Comparison of ENCODE assay signal across 8 mouse cellular contexts in genomic region chr6:29178888-29179658, GRCm38 (mm10). TPM values are rescaled to one million over a fixed set of nuclear protein-coding genes. Genes with fewer than 3 reads are reported as not detected.
DNase-seq lines count a peak whose midpoint lies in the region; ATAC-seq lines count a peak whose summit lies in the region.

Gene Prrt4, minus strand, starts transcription at chr6:29179584.

- intact Hi-C loops in heart, postnatal 25 days (cut with DNase I): no loop called here

- 1% methylated on average over 73 of the region's 79 CpGs for WGBS in forebrain, embryonic 14.5 days
- under 1% methylated on average over 77 of the region's 79 CpGs for WGBS in liver, embryonic 16.5 days (ENCODE audit: insufficient replicate concordance)

- H3K4me1 ChIP-seq in forebrain, embryonic 14.5 days (ENCODE audit: control insufficient read depth, insufficient read depth, low read length): no peaks in the 10 kb centered on the region; the same call in 1 of the 2 replicates
- no peaks in the 10 kb centered on the region for H3K4me1 ChIP-seq in liver, embryonic 16.5 days (ENCODE audit: control insufficient read depth, low read depth, low read length)

- ATAC-seq in cerebellum, adult (ENCODE audit: insufficient number of reproducible peaks, low FRiP score, low TSS enrichment): peak; percentile 69
- ATAC-seq in forebrain, embryonic 14.5 days: peak; percentile 88
- ATAC-seq in liver, embryonic 16.5 days (ENCODE audit: low read depth): no peak

- H3K4me3 ChIP-seq in forebrain, embryonic 14.5 days (ENCODE audit: low read depth, low read length): peak within 1 kb of the TSS; percentile 58
- H3K4me3 ChIP-seq in liver, embryonic 16.5 days (ENCODE audit: low read depth, low read length): peak within 1 kb of the TSS; percentile 51

- peaks cover 6% of the 10 kb centered on the region; the same call in 1 of the 2 replicates for H3K27me3 ChIP-seq in forebrain, embryonic 14.5 days (replicated peaks; ENCODE audit: control insufficient read depth, insufficient read depth, low read length)
- H3K27me3 ChIP-seq in liver, embryonic 16.5 days (ENCODE audit: control insufficient read depth, insufficient read depth, low read depth, low read length): peaks cover 74% of the 10 kb centered on the region

- no peaks in the 10 kb centered on the region for H3K9me3 ChIP-seq in forebrain, embryonic 14.5 days (replicated peaks; ENCODE audit: control insufficient read depth, low read length)
- H3K9me3 ChIP-seq in liver, embryonic 16.5 days (replicated peaks; ENCODE audit: control insufficient read depth, low read length): no peaks in the 10 kb centered on the region

- peak; percentile 61 for DNase-seq in ES-CJ7 (ENCODE audit: low read depth, low spot score)
- DNase-seq in forebrain, embryonic 14.5 days (ENCODE audit: low spot score): peak; percentile 79
- peak; percentile 46 for DNase-seq in heart, postnatal 25 days (ENCODE audit: low spot score)
- peak; percentile 67 to 75 for DNase-seq in layer of hippocampus, adult 18-20 months (ENCODE audit: low spot score in 2 of 2)
- DNase-seq in ovary, adult 18-20 months (ENCODE audit: low spot score): peak; percentile 69
- DNase-seq in yolk sac, embryonic 10.5 days (ENCODE audit: low spot score): no peak

- no peaks in the 10 kb centered on the region for H3K36me3 ChIP-seq in forebrain, embryonic 14.5 days (ENCODE audit: control insufficient read depth, insufficient read depth, low read length)
- no peaks in the 10 kb centered on the region for H3K36me3 ChIP-seq in liver, embryonic 16.5 days (ENCODE audit: control insufficient read depth, insufficient read depth)

- peak within 1 kb of the TSS; percentile 84 for H3K27ac ChIP-seq in forebrain, embryonic 14.5 days (ENCODE audit: low read depth, low read length)
- no peak within 1 kb of the TSS for H3K27ac ChIP-seq in liver, embryonic 16.5 days (ENCODE audit: low read length)

- peak within 1 kb of the TSS; percentile 80 for H3K9ac ChIP-seq in forebrain, embryonic 14.5 days (ENCODE audit: low read length)
- no peak within 1 kb of the TSS for H3K9ac ChIP-seq in liver, embryonic 16.5 days (ENCODE audit: low read depth, low read length)

- peak within 1 kb of the TSS; percentile 79 for H3K4me2 ChIP-seq in forebrain, embryonic 14.5 days (ENCODE audit: low read length)
- peak within 1 kb of the TSS; percentile 68 for H3K4me2 ChIP-seq in liver, embryonic 16.5 days (ENCODE audit: low read depth, low read length)

RNA-seq across cellular contexts. Expression of gene Prrt4, which starts in this region (rescaled TPM):
- polyA plus RNA-seq in forebrain, embryonic 14.5 days (2014; fragmentation: Nextera tagmentation; extraction: Ambion mirVana): 1.9 and 3.8 TPM in 2 replicates
- 1 to 10 TPM; 3.1 to 3.6 TPM for total RNA-seq in heart, postnatal 25 days (2021)
- 1 to 10 TPM; 2.4 to 2.6 TPM for total RNA-seq in layer of hippocampus, adult 18-20 months (2021)
- polyA plus RNA-seq in liver, embryonic 16.5 days (2015; fragmentation: Nextera tagmentation; extraction: Ambion mirVana): 0.04 TPM in 1 of 2 replicates, not detected in the other
